Mouse (Mus musculus): ENCODE results near the gene Hmgcs1.

- no peak for TF ChIP-seq CTCF (IDR thresholded peaks at IDR 0.05)
- no peak for TF ChIP-seq POLR2A (IDR thresholded peaks at IDR 0.05; ENCODE audit: insufficient read depth, low read depth, low read length)
Measured at GRCm38 (mm10) chr13:119722447-119722846, 32.3 kb downstream of the Hmgcs1 start.

Data from heart, adult 2 months (tissue).